Mouse (Mus musculus) spleen, postnatal 36 days (tissue): Measurements from ENCODE around the gene Syde2.
"Not testable (repeated sequence)": the region's sequence is repeated elsewhere in the genome, so short reads cannot be mapped to it uniquely, and the experiment has no call there.

Experiments
- DNase-seq, 2 experiments: peaks; one replicate each; pipeline ENCODE4 v3.0.0; 2022; ENCODE audit warnings: low spot score in 2 of 2, mixed read lengths in 1 of 2

The Syde2 gene

GRCm38 (mm10) chr3:145965583-145965982 lies 22.1 kb upstream of the Syde2 start:
- DNase-seq: not testable (repeated sequence)

- no peak for DNase-seq
Measured at GRCm38 (mm10) chr3:145966806-145967205, 20.9 kb upstream of the Syde2 start.

GRCm38 (mm10) chr3:145969031-145969501 lies 18.6 kb upstream of the Syde2 start:
- DNase-seq: no peak

DNA sequence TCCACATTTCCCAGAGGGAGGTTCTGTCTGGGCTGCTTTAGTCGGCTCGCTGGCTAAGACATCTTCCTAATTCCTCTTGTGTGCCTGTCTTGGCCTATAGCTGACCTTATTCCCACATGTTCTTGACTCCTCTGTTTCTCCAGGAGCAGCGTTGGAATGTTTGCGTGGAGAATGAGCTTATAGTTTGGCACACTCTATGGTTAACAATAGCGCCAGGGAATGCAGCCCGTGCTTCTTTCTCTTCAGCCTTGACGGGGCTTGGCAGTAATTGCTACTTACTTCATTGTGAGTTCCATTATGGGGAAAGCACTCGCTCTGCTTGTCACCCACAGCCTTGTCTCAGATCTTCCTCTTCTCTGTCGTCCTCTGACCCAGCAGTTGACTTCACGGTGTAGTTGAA lies 16.2 kb upstream of the Syde2 start:
- no peak for DNase-seq

DNA sequence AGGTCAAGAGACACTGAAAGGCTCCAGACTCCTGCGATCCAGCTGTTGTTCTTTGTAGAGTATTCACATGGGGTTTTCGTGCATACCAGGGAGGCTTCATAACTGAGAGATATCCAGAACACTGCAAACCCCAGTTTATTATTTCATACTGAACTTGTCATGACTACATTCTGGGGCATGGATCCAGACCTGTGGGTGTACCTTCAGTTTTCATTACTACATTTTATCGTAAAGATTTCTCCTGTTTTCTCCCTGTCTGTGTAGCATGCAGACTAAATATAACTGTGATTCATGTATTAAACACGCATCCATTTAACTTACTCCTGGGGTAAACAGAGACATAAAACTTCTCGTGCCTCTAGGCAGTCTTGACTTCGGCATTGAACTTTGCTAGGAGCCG lies 12.7 kb upstream of the Syde2 start:
- DNase-seq: no peak

- DNase-seq: no peak
Measured at GRCm38 (mm10) chr3:145985333-145985925, 2.2 kb upstream of the Syde2 start.

DNA sequence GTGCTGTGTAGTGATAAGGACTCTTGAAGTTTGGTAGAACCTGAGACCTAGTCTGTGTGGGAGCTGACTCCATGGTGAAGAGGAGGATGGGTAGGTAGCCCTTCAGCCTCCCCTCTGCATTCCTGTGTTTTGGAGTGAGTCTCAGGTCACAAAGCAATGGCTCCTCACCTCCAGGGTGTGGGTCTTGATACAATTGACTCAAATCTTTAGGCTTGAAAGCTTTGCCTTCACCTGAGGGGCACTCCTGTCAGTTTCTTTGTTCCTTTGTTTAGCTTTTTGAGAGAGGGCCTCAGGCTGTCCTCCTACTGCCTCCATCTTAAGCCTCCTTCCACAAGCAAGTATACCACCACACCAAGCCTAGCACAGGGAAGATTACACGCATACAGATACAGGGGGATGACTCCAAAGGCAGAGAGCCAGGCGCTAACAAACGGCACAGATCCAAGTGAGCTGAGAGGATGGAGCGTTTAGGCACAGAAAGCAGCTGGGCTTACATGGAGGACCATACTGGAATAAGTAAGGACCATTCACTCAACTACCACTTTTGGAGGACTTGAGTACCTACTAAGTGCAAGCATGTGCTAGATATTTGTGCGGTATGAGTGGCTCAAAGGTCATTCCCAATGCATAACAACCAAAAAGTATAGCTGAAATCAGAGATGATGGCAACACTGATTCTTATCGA lies 1.2 kb upstream of the Syde2 start:
- DNase-seq: no peak

- peak; percentile 13 to 19 for DNase-seq
Measured at GRCm38 (mm10) chr3:145987970-145988683, 457 bp downstream of the Syde2 start.

- DNase-seq: no peak
Measured at GRCm38 (mm10) chr3:145988684-145989575, 1.3 kb downstream of the Syde2 start.

- DNase-seq: no peak
Measured at GRCm38 (mm10) chr3:145989576-145990081, 2.0 kb downstream of the Syde2 start.

DNA sequence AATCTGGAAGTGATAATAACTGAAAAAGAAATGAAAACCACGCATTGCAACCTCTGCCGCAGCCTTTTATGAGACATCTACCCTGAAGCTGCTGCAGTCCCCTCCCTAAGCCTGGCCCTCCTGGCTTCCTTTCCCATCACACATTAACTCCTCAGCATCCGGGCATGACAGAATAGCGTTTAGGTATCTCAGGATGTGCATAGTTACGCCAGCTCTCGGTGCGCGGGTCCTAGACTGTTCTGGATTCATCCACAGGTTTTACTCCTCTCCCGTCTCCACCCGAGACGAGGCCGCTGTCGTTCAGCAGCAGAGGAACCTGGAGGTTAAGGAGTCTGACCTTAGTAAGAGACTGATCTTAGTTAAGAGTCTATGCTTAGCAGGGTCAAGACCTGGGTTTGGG lies 3.5 kb downstream of the Syde2 start:
- DNase-seq: no peak

GRCm38 (mm10) chr3:145991976-145992730 lies 4.5 kb downstream of the Syde2 start:
- no peak for DNase-seq

DNA sequence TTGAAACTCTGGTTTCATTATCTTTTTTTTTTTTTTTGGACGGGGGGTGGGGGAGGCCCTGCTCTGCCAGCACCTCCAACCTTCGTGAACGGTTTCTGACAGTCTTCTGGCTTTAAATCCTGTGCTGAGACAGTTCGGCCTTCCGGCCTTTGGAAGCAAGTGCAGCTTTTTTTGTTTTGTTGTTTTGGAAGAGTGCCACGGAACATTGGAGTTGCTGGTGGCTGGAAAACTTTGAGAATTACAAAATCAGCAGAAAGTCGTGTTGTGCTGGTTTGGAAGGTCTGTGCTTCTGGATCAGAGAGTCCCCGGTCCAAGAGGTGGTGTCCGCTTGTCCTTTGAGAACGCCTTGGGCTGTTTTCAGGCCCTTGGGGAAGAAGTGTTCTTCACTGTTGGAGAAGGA lies 5.1 kb downstream of the Syde2 start:
- no peak for DNase-seq

DNA sequence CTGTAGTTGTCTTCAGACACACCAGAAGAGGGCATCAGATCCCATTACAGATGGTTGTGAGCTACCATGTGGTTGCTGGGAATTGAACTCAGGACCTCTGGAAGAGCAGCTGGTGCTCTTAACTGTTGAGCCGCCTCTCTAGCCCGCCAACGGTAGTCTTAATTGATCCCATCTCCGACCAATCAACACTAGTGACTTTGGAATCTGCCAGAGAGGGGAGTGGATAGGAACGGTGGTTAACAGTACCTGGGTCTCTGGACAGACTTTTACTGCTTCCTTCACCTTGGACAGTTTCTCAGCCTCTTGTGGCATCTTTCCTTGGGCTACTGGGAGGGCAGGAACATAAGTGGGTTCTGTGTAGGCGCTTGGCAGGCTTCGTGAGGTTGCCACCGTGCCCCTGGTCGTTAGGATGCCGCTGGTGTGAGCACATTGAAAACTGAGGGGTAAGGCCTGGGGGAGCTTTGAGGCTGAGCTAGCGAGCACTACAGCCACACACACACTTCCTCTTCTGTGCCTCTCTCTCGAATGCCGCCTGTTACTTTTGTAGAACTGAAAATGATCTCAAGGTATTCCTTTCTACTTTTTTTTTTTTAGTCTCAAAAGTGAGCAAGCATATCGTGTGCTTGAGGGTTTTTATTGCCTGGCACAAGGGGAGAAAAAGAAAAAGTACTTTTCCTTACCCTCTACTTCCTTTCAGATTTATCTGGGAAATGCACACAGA lies 6.0 kb downstream of the Syde2 start:
- DNase-seq: no peak

DNA sequence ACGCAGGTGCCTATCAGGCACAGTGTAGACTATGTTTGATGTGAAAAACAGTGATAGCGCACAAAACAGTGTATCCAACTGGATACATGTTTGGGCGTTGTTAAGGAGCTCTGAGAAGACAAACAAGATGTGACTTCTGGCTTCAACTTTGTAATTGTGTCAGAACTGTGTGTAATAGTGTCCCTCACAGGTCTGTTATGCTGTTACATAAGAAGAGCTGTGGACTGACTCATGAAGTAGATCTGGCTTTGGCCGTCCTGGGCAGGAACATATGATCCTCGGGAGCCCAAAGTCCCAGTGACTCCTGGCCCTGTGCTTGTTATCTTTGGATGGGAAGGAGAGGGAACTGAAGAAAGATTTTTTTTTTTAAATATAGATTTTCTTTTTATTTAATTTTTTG lies 7.8 kb downstream of the Syde2 start:
- DNase-seq: no peak

- not testable (repeated sequence) for DNase-seq
Measured at GRCm38 (mm10) chr3:145996539-145996938, 8.9 kb downstream of the Syde2 start.

DNA sequence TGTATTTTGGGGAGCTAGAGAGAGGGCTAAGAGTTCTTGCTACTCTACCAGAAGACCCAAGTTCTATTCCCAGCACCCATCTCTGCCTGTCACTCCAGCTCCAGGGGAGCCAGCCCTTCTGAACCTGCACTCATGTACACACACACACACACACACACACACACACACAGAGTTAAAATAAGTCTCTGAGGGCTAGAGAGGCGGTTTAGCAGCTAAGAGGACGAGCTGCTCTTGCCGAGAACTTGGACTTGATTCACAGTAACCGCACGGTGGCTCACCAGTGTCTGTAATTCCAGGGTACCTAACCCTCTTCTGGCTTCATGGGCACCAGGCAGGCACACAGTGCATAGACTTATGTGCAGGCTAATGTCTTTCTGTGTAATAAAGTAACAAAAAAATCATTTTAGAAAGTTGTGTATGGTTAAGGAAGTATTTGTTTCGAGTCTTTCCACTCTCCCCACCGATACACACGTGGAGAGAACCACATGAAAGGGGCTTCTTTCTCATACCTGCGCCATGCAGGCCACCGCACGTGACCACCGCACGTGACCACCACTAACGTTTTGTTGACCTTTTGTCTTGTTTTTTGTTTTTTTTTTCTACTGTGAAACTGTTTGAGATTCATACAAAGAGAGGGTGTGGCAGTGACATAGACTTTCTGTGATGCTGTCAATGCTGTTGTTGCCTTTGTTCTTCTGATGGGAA lies 16.8 kb downstream of the Syde2 start:
- no peak for DNase-seq

DNA sequence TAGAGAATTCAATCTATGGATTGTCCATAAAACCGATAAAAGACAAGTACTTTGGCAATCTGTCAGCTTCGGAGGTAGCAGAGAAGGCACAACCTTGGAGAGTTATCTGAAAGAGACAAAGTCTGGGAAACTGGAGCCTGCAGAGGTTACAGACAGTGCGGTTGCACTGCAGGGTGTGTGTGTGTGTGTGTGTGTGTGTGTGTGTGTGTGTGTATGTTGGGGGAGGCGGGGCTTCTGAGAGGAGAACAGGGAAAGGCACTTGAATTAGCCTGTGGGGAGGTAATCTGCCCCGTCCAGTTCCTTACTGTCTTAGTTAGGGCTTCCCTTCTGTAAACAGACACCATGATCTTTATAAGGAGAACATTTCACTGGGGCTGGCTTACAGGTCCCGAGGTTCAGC lies 20.2 kb downstream of the Syde2 start:
- no peak for DNase-seq

- no peak for DNase-seq
Measured at GRCm38 (mm10) chr3:146009859-146010645, 22.4 kb downstream of the Syde2 start.
